Mouse (Mus musculus) CD8-positive naive resting alpha-beta T cell, adult 2 months (primary cell): ENCODE results near the gene Loxl3.
A peak's percentile ranks its signal among the peaks of the same experiment; 100 is the strongest.

Source experiments
- DNase-seq, 2 experiments: peaks; one replicate each; pipeline ENCODE4 v3.0.0; 2022; ENCODE audit warnings: low read depth in 2 of 2, low spot score in 2 of 2

The Loxl3 gene

GRCm38 (mm10) chr6:83033249-83034185 lies at the start of gene Loxl3, which contains the start of gene Dok1:
Gene Loxl3 (plus strand): TSS chr6:83034173.
Gene Dok1 (minus strand): TSS chr6:83033471.
- DNase-seq = peak; percentile 24 to 50

GRCm38 (mm10) chr6:82987411-82987971 lies 46.5 kb upstream of the Loxl3 start:
- no peak for DNase-seq

- DNase-seq = no peak
Observed at GRCm38 (mm10) chr6:82993696-82994095, 40.3 kb upstream of the Loxl3 start.

GRCm38 (mm10) chr6:82994372-82994771 lies 39.6 kb upstream of the Loxl3 start:
- no peak for DNase-seq

GRCm38 (mm10) chr6:82996740-82997315 lies 37.1 kb upstream of the Loxl3 start:
- DNase-seq = peak; percentile 88 to 90

GRCm38 (mm10) chr6:82997511-82998102 lies 36.4 kb upstream of the Loxl3 start:
- DNase-seq = no peak

- DNase-seq = no peak
Observed at GRCm38 (mm10) chr6:82998326-82998725, 35.6 kb upstream of the Loxl3 start.

- no peak for DNase-seq
Observed at GRCm38 (mm10) chr6:82999986-83000385, 34.0 kb upstream of the Loxl3 start.

GRCm38 (mm10) chr6:83003082-83003481 lies 30.9 kb upstream of the Loxl3 start:
- DNase-seq = no peak

GRCm38 (mm10) chr6:83003850-83004249 lies 30.1 kb upstream of the Loxl3 start:
- DNase-seq = no peak

- DNase-seq = no peak
Observed at GRCm38 (mm10) chr6:83004309-83004708, 29.7 kb upstream of the Loxl3 start.

- DNase-seq = no peak
Observed at GRCm38 (mm10) chr6:83004872-83005271, 29.1 kb upstream of the Loxl3 start.

- no peak for DNase-seq
Observed at GRCm38 (mm10) chr6:83005444-83006011, 28.4 kb upstream of the Loxl3 start.

GRCm38 (mm10) chr6:83006114-83006513 lies 27.9 kb upstream of the Loxl3 start:
- DNase-seq = no peak

- DNase-seq = no peak
Observed at GRCm38 (mm10) chr6:83008659-83009058, 25.3 kb upstream of the Loxl3 start.

- DNase-seq = peak; percentile 14 to 35
Observed at GRCm38 (mm10) chr6:83010010-83010409, 24.0 kb upstream of the Loxl3 start.

- DNase-seq = no peak
Observed at GRCm38 (mm10) chr6:83011255-83011654, 22.7 kb upstream of the Loxl3 start.

GRCm38 (mm10) chr6:83011756-83012155 lies 22.2 kb upstream of the Loxl3 start:
- DNase-seq = no peak

- peak; percentile 22 to 29 for DNase-seq
Observed at GRCm38 (mm10) chr6:83013444-83013843, 20.5 kb upstream of the Loxl3 start.

- DNase-seq = no peak
Observed at GRCm38 (mm10) chr6:83014482-83015466, 19.2 kb upstream of the Loxl3 start.
